Mouse (Mus musculus) B cell, adult (primary cell): ENCODE data around the gene Tepsin. TPM values are rescaled to one million over a fixed set of nuclear protein-coding genes. Genes with fewer than 3 reads are reported as not detected.

Source experiments
- total RNA-seq: library from RNA; stranded (reverse); gene quantifications from 4 replicates; pipeline ENCODE4 v1.2.4, GENCODE M21; 2023; ENCODE audit not compliant: inconsistent age

The Tepsin gene
- 17.1 to 25.3 TPM (median 18.5 TPM) in 4 replicates for total RNA-seq

GRCm38 (mm10) chr11:120098588-120099511 is at the start of gene Tepsin, which contains the start of gene Ndufaf8:
Gene Tepsin (minus strand): TSS chr11:120098731.
Gene Ndufaf8 (plus strand): TSS chr11:120098928.

GRCm38 (mm10) chr11:120086702-120087152 is 11.8 kb downstream of the Tepsin start, which contains the start of gene Cep131:
Gene Cep131 (minus strand): TSS chr11:120086827.

GRCm38 (mm10) chr11:120046553-120047191 is 51.9 kb downstream of the Tepsin start, which contains the start of gene Aatk:
Gene Aatk (minus strand): TSS chr11:120047167.

Other genes with a start within 250 kb of the Tepsin start
- 22.9 to 41.6 TPM (median 35.1 TPM) in 4 replicates for gene Chmp6, start 185.3 kb downstream of the Tepsin start, total RNA-seq
- gene Baiap2, start 156.0 kb downstream of the Tepsin start, total RNA-seq, result 22.8 to 27.1 TPM (median 24.4 TPM) in 4 replicates
- gene Aatk, start 51.6 kb downstream of the Tepsin start, total RNA-seq, result 0.21 TPM in 1 of 4 replicates, not detected in the others
- gene Cep131, start 11.9 kb downstream of the Tepsin start, total RNA-seq, result 14.4 to 20.4 TPM (median 17.4 TPM) in 4 replicates
- gene Ndufaf8, start 197 bp upstream of the Tepsin start, total RNA-seq, result 26.4 to 49.1 TPM (median 33.9 TPM) in 4 replicates
- 95.8 to 106 TPM (median 104 TPM) in 4 replicates for gene Slc38a10, start 52.6 kb upstream of the Tepsin start, total RNA-seq
- gene Bahcc1, start 134.2 kb upstream of the Tepsin start, total RNA-seq, result 0.03 to 0.78 TPM (median 0.25 TPM) in 4 replicates
- 1,255 to 1,296 TPM (median 1,289 TPM) in 4 replicates for gene Actg1, start 249.8 kb upstream of the Tepsin start, total RNA-seq